ENCODE assay signal across 8 mouse cellular contexts in the genomic region with DNA sequence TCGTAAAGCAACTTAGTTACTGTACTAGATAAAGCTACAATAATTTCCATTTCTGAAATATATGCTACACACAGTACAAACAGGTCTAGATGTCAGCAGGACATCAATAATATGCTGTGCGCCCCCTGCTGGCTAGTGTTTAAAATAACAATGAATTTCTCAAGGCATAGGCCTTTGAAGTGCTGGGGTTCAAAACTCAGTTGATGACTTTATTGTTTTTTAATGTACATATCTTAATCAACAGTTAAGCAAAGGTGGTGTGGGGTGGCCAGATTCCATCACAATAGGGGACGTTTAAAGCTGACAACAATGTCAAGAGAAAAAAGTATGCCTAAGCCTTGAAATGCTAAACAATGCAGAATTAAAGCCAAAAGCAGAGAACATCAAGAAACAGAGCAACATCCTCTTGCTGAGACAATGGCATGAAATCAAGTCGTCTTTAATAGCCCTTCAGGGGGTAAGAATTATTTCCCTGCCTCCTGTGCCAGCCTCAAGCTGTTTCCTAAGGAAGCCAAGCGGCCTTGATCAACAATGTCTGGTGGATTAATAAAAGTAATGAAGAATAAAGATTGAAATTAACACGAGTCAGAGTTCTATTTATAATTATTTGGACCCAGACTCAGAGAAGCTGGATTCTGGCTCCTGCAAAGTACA. TPM values are rescaled to one million over a fixed set of nuclear protein-coding genes. Genes with fewer than 3 reads are reported as not detected.
DNase-seq lines count a peak whose midpoint lies in the region; ATAC-seq lines count a peak whose summit lies in the region.

No protein-coding gene starts in this region.

- ATAC-seq in CD4-positive, CD25-positive, alpha-beta regulatory T cell, adult 4 months = peak; percentile 47
- ATAC-seq in intestine, embryonic 15.5 days = no peak
- ATAC-seq in lung, embryonic 15.5 days (ENCODE audit: borderline replicate concordance, extremely low read depth, low FRiP score, low TSS enrichment) = no peak

- H3K9ac ChIP-seq in intestine, embryonic 15.5 days = no peak overlapping the region
- H3K9ac ChIP-seq in lung, embryonic 15.5 days = peak overlapping the region; percentile 3; the same call in 1 of the 2 replicates

- no peaks in the 10 kb centered on the region for H3K9me3 ChIP-seq in intestine, embryonic 15.5 days
- H3K9me3 ChIP-seq in lung, embryonic 15.5 days = no peaks in the 10 kb centered on the region

- DNase-seq in 3T3-L1 (ENCODE audit: low read depth, low spot score) = peak; percentile 91
- DNase-seq in c-Kit-positive CD71-positive TER-119-negative erythroid progenitor cells, embryonic 14.5 days (ENCODE audit: low read depth) = peak; percentile 83
- peak; percentile 34 for DNase-seq in gastrocnemius, postnatal 25 days
- peak; percentile 78 for DNase-seq in retina, postnatal 1 day
- DNase-seq in yolk sac, embryonic 10.5 days (ENCODE audit: low spot score) = peak; percentile 44

- H3K27me3 ChIP-seq in intestine, embryonic 15.5 days (replicated peaks) = no peaks in the 10 kb centered on the region
- H3K27me3 ChIP-seq in lung, embryonic 15.5 days = no peaks in the 10 kb centered on the region

- H3K36me3 ChIP-seq in intestine, embryonic 15.5 days = no peaks in the 10 kb centered on the region
- no peaks in the 10 kb centered on the region for H3K36me3 ChIP-seq in lung, embryonic 15.5 days

- H3K4me1 ChIP-seq in intestine, embryonic 15.5 days (replicated peaks) = peaks cover 7% of the 10 kb centered on the region; the same call in 1 of the 2 replicates
- peaks cover 25% of the 10 kb centered on the region for H3K4me1 ChIP-seq in lung, embryonic 15.5 days

- no peak overlapping the region for H3K27ac ChIP-seq in intestine, embryonic 15.5 days
- peak overlapping the region; percentile 37; the same call in 1 of the 2 replicates for H3K27ac ChIP-seq in lung, embryonic 15.5 days

- peak overlapping the region; percentile 81 for H3K4me3 ChIP-seq in intestine, embryonic 15.5 days (replicated peaks)
- peak overlapping the region; percentile 89 for H3K4me3 ChIP-seq in lung, embryonic 15.5 days

- WGBS in intestine, embryonic 15.5 days = 25% methylated on average over 6 of the region's 6 CpGs
- WGBS in lung, embryonic 15.5 days = 19% methylated on average over 6 of the region's 6 CpGs

- peak overlapping the region; percentile 91 for H3K4me2 ChIP-seq in intestine, embryonic 15.5 days (replicated peaks)
- H3K4me2 ChIP-seq in lung, embryonic 15.5 days = peak overlapping the region; percentile 89

RNA-seq across cellular contexts. Expression of gene Tgfbr3, which starts 2.0 kb away (rescaled TPM):
- 1 to 10 TPM; 4.4 to 7.8 TPM for polyA plus RNA-seq in CD4-positive, CD25-positive, alpha-beta regulatory T cell, adult 4 months (2017; shearing (Covaris generic))
- total RNA-seq in gastrocnemius, postnatal 25 days (2021) = 10 to 100 TPM; 13.6 to 20.1 TPM
- 14.4 and 16.3 TPM in 2 replicates for polyA plus RNA-seq in intestine, embryonic 15.5 days (2015; fragmentation: Nextera tagmentation; extraction: Ambion mirVana)
- 20.0 and 22.2 TPM in 2 replicates for polyA plus RNA-seq in lung, embryonic 15.5 days (2015; fragmentation: Nextera tagmentation; extraction: Ambion mirVana)

RNA-seq across cellular contexts. Expression of gene Brdt, which starts 43.6 kb away (rescaled TPM):
- polyA plus RNA-seq in CD4-positive, CD25-positive, alpha-beta regulatory T cell, adult 4 months (2017; shearing (Covaris generic)) = 1 to 10 TPM in 1 of 2 experiments, under 1 TPM in 1; 0.91 to 1.3 TPM
- 1 to 10 TPM; 2.3 to 2.4 TPM for total RNA-seq in gastrocnemius, postnatal 25 days (2021)
- polyA plus RNA-seq in intestine, embryonic 15.5 days (2015; fragmentation: Nextera tagmentation; extraction: Ambion mirVana) = 1.1 and 1.2 TPM in 2 replicates
- 1.4 and 2.1 TPM in 2 replicates for polyA plus RNA-seq in lung, embryonic 15.5 days (2015; fragmentation: Nextera tagmentation; extraction: Ambion mirVana)

Comparison
In these comparisons a context has a peak if more than half of its experiments do, and no peak if none do; other contexts are left out.
1. DNase-seq: peak in every context shown above with its lines; median percentile 91 in 3T3-L1; 83 in c-Kit-positive CD71-positive TER-119-negative erythroid progenitor cells, embryonic 14.5 days; 78 in retina, postnatal 1 day; 44 in yolk sac, embryonic 10.5 days; 34 in gastrocnemius, postnatal 25 days.